Mouse (Mus musculus) liver, embryonic 14.5 days (tissue): Measurements from ENCODE around the gene Cldn7.

Experiments
- CTCF ChIP-seq: IDR thresholded peaks from 2 replicates; pipeline ENCODE4 v1.5.1; 2016; ENCODE audit warnings: antibody characterized with exemption, low read depth, control low read depth
- EP300 ChIP-seq: IDR thresholded peaks from 2 replicates; pipeline ENCODE4 v1.6.1; 2016; ENCODE audit warnings: antibody characterized with exemption, low read depth

DNA sequence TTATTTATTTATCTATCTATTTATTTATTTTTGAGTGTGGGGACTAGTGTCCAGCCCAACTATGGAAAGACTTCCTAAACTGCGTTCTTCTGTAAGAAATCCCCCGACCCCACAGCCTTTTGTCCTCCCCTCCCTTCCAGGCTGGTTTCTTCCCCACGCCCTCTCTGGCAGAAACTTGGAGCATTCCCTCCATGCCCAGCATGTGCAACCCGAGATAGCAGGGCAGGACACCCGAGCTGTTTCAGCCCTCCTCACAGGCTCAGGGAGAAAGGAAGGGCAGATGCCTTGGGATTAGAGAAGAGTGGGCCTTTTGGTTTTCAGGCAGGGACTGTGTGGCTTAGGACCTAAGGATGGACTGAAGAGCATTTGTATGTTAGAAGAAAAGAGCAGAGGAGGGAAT, 18.3 kb downstream of the Cldn7 start:
- TF ChIP-seq CTCF (no peak), EP300 (no peak)
